Mouse (Mus musculus) spleen, adult 2 months (tissue): Measurements from ENCODE around the gene Dirc2. TPM values are rescaled to one million over a fixed set of nuclear protein-coding genes. Genes with fewer than 3 reads are reported as not detected.

Experiments
- DNase-seq, 2 experiments: peaks; one replicate each; pipeline versions ENCODE4 v3.0.0 to v3.0.0-alpha.2; 2012 to 2021; ENCODE audit warnings: low spot score in 2 of 2, low read depth in 1 of 2
- H3K27ac ChIP-seq: fragments of 200-500 bp; 2 replicates; pipeline ENCODE4 v1.5.1; 2012; ENCODE audit warnings: low read length, inconsistent platforms; ENCODE audit not compliant: insufficient read depth
- H3K27me3 ChIP-seq: fragments of 200-500 bp; 2 replicates; pipeline ENCODE4 v1.6.1; 2012; ENCODE audit warnings: mild to moderate bottlenecking, moderate library complexity, low read length, inconsistent platforms; ENCODE audit not compliant: control insufficient read depth, insufficient read depth
- H3K36me3 ChIP-seq: fragments of 200-500 bp; 2 replicates; pipeline ENCODE4 v1.6.1; 2012; ENCODE audit warnings: mild to moderate bottlenecking, low read length, inconsistent platforms; ENCODE audit not compliant: control insufficient read depth, insufficient read depth
- H3K4me1 ChIP-seq: fragments of 200-500 bp; 2 replicates; pipeline ENCODE4 v1.6.1; 2011; ENCODE audit warnings: inconsistent platforms; ENCODE audit not compliant: control insufficient read depth, insufficient read depth, insufficient read length
- H3K4me3 ChIP-seq: fragments of 200-500 bp; 2 replicates; pipeline ENCODE4 v1.5.1; 2011; ENCODE audit warnings: mild to moderate bottlenecking, inconsistent platforms; ENCODE audit not compliant: insufficient read depth, insufficient read length; ENCODE audit errors: extremely low read depth
- CTCF ChIP-seq: fragments of 200-500 bp; IDR thresholded peaks from 2 replicates; pipeline ENCODE4 v1.5.1; 2011; ENCODE audit warnings: mild to moderate bottlenecking, inconsistent platforms; ENCODE audit not compliant: insufficient read depth, insufficient read length, insufficient replicate concordance; ENCODE audit errors: extremely low read depth
- POLR2A ChIP-seq: fragments of 200-500 bp; IDR thresholded peaks from 2 replicates; pipeline ENCODE4 v1.6.1; 2011; ENCODE audit warnings: low read depth, low read length, inconsistent platforms
- WGBS: fragments of 180-500 bp; shearing (Covaris S2); methylation state at CpG from one replicate; pipeline ENCODE4 v1.1.7; 2018; 5-methylcytosine and 5-hydroxymethylcytosine counted together
- polyA plus RNA-seq: library from polyadenylated mRNA; depleted of rRNA; stranded (reverse); fragments of >200 nt; gene quantifications from 2 replicates; pipeline ENCODE4 v1.2.3, GENCODE M21; 2012

Gene Dirc2
- polyA plus RNA-seq, 1 experiment = 20.7 TPM

- Histone ChIP-seq H3K36me3 (no peaks in the 10 kb centered on the region), H3K27me3 (no peaks in the 10 kb centered on the region), H3K4me3 (no peak overlapping the region), H3K27ac (no peak overlapping the region), H3K4me1 (peaks cover 5% of the 10 kb centered on the region; the same call in 1 of the 2 replicates)
- WGBS = 95% methylated on average over 12 of the region's 12 CpGs
- no peak for DNase-seq
- TF ChIP-seq CTCF (no peak), POLR2A (no peak)
These were observed 28.8 kb downstream of the Dirc2 start for GRCm38 (mm10) chr16:35740357-35740756.

DNA sequence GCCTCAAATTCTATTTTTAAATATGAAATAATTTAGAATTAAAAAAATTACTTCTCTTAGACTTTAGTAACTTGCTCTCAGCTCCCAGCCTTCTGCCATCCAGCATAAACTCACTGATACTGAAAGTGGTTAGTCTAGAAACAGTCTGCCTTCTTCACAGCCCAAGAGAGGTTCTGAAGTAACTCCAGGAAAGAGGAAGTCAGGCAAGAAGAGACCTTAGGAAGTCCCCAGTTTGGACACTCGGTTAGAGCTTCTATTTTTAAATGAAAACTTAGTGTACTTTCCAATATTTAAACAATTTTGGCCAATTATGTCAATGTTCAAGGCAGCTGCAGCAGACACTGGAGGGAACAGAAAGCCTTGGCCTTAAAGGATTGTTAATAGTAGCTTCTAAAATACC lies 29.6 kb downstream of the Dirc2 start:
- no peak for DNase-seq
- Histone ChIP-seq H3K36me3 (no peaks in the 10 kb centered on the region), H3K27ac (no peak overlapping the region), H3K4me3 (no peak overlapping the region), H3K27me3 (no peaks in the 10 kb centered on the region), H3K4me1 (peaks cover 5% of the 10 kb centered on the region; the same call in 1 of the 2 replicates)
- WGBS = 9% methylated on average over 1 of the region's 1 CpGs
- TF ChIP-seq CTCF = no peak
- no peak for TF ChIP-seq POLR2A

GRCm38 (mm10) chr16:35738096-35738767 lies 30.9 kb downstream of the Dirc2 start:
- 93% methylated on average over 7 of the region's 7 CpGs for WGBS
- Histone ChIP-seq H3K27me3 (no peaks in the 10 kb centered on the region), H3K27ac (no peak overlapping the region)

GRCm38 (mm10) chr16:35734038-35734437 lies 35.1 kb downstream of the Dirc2 start:
- no peaks in the 10 kb centered on the region for H3K27me3 ChIP-seq
- no peak overlapping the region for H3K4me3 ChIP-seq
- no peaks in the 10 kb centered on the region; the same call in 1 of the 2 replicates for H3K36me3 ChIP-seq
- TF ChIP-seq POLR2A (no peak), CTCF (peak; percentile 95)
- peak; percentile 28 to 69 for DNase-seq
- no peaks in the 10 kb centered on the region for H3K4me1 ChIP-seq
- no peak overlapping the region for H3K27ac ChIP-seq
- 15% methylated on average over 6 of the region's 6 CpGs for WGBS

More at GRCm38 (mm10) chr16:35738096-35738767, 30.9 kb downstream of the Dirc2 start:
- TF ChIP-seq CTCF (no peak), POLR2A (no peak)
- DNase-seq = no peak
- Histone ChIP-seq H3K4me1 (peaks cover 5% of the 10 kb centered on the region; the same call in 1 of the 2 replicates), H3K4me3 (no peak overlapping the region), H3K36me3 (no peaks in the 10 kb centered on the region)

- Histone ChIP-seq H3K27me3 (no peaks in the 10 kb centered on the region), H3K27ac (no peak overlapping the region), H3K4me3 (no peak overlapping the region), H3K36me3 (no peaks in the 10 kb centered on the region; the same call in 1 of the 2 replicates), H3K4me1 (no peaks in the 10 kb centered on the region)
- no peak for DNase-seq
- TF ChIP-seq CTCF (no peak), POLR2A (no peak)
- 94% methylated on average over 7 of the region's 7 CpGs for WGBS
These were observed 37.1 kb downstream of the Dirc2 start for GRCm38 (mm10) chr16:35732096-35732495.

- DNase-seq = no peak
- H3K4me3 ChIP-seq = no peak overlapping the region
- no peaks in the 10 kb centered on the region for H3K27me3 ChIP-seq
- no peak overlapping the region for H3K27ac ChIP-seq
- H3K36me3 ChIP-seq = peaks cover 1% of the 10 kb centered on the region; the same call in 1 of the 2 replicates
- TF ChIP-seq POLR2A (no peak), CTCF (no peak)
- WGBS = 91% methylated on average over 8 of the region's 8 CpGs
- no peaks in the 10 kb centered on the region for H3K4me1 ChIP-seq
These were observed 39.9 kb downstream of the Dirc2 start for GRCm38 (mm10) chr16:35729151-35729738.

- H3K27ac ChIP-seq = no peak overlapping the region
- no peaks in the 10 kb centered on the region for H3K27me3 ChIP-seq
- no peak for TF ChIP-seq POLR2A
- TF ChIP-seq CTCF = no peak
- H3K4me1 ChIP-seq = no peaks in the 10 kb centered on the region
- 87% methylated on average over 2 of the region's 2 CpGs for WGBS
- no peak overlapping the region for H3K4me3 ChIP-seq
- DNase-seq = no peak
- peaks cover 5% of the 10 kb centered on the region; the same call in 1 of the 2 replicates for H3K36me3 ChIP-seq
These were observed 42.6 kb downstream of the Dirc2 start for GRCm38 (mm10) chr16:35726601-35727000.
